Mouse (Mus musculus) testis, postnatal 10 days (tissue): ENCODE measurements around the gene Stxbp1.
"Not testable (repeated sequence)": the region's sequence is repeated elsewhere in the genome, so short reads cannot be mapped to it uniquely, and the experiment has no call there.

ENCODE experiments used
- DNase-seq: peaks from one replicate; pipeline ENCODE4 v3.0.0; 2021; ENCODE audit warnings: low spot score

The Stxbp1 gene

DNA sequence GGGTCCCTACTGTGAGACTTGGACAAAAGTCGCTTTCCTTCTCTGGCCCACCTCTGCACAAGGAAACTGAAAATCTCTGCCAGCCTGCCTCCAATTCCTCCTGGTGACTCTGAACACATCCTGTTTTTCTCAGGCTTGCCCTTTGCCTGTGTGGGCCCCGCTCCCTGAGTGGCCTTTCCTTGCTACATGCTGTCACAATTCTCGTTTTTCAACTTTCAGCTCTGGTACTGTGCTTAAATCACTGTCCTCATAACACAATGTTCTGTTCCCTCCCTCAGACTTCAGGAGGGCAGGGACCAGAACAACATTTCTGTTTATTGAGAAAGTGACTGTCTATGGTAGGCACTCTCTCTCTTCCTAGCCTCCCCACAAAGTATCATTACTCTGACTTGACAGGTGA, 27.0 kb upstream of the Stxbp1 start:
- no peak for DNase-seq

DNA sequence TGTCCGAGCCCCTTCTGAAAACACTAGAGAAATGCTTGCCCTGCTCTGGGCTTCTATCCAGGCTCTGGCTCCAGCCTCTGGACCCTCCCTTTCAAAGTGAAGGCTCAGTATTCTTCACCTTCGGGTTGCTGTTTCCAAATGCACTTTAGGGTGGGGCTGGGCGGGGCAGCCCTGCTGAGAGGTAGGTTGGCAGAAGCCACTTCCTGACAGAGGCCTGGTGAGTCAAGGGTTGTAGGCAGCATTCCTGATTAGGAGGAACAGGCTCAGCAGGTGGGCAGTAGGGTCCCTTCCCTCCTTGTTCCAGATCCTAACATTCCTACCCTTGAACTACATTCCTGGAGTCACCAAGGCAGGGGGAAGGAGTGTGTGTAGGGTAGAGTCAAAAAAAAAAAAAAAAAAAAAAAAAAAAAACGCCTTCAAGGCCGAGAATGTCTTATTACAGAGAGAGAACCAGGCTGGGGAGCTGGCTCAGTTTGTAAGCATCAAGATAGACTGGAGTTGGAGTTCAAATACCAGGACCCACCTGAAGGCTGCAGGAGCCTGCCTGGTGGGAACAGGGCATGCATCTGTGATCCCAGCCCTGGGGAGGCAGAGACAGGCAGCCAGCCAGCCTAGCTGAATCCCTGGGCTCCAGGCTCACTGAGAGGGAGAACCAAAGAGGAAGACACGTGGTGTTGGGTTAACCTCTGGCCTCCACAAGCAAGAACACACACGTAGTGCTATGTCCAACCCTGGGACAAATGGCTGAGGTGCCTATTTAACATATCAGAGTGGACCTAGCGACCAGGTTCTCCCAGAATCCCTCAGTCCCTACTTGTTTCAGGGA, 23.4 kb upstream of the Stxbp1 start:
- DNase-seq, result no peak

DNA sequence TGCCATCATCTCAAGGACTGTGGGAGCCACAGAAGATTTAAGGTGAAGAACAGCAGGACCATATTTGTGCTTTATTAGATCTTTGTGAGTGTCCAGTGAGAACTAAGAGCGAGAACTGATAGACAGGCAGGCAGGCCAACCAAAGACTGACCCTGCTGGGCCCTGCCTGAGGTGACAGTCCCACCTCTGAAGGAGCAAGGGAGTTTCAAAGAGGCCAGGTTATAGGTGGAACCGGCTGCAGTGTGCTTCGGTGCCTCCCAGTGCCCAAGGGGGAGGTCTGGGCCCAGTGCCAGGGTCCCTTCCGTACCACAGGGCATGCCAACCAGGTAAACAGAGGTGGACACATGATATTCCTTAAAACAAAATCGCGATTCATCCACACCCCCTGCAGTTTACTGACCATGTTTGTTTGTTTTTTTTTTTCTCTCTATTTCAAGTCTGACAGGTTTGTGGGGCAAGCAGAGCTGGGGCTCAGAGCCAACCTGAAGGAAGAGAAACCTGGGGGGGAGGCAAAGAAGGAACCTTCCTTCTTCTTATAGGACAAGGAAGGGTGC, 22.8 kb upstream of the Stxbp1 start:
- peak; percentile 55 for DNase-seq

- no peak for DNase-seq
Observed at GRCm38 (mm10) chr2:32867354-32867753, 20.3 kb upstream of the Stxbp1 start.

DNA sequence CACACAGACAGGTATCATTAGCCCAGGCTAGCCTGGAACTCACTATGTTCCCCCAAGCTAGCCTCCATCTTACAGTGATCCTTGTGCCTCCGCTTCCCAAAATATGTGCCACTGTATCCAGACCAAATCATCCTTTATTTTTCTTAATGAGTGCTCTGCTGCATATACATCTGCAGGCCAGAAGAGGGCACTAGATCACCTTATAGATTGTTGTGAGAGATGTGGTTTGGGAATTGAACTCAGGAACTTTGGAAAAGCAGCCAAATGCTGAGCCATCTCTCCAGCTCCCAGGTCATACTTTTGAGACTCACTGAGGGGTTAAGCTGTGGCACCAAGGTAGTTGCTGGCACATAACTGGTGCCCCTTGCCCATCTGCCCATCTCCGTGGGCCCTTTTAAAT, 17.7 kb upstream of the Stxbp1 start:
- DNase-seq, result no peak

DNA sequence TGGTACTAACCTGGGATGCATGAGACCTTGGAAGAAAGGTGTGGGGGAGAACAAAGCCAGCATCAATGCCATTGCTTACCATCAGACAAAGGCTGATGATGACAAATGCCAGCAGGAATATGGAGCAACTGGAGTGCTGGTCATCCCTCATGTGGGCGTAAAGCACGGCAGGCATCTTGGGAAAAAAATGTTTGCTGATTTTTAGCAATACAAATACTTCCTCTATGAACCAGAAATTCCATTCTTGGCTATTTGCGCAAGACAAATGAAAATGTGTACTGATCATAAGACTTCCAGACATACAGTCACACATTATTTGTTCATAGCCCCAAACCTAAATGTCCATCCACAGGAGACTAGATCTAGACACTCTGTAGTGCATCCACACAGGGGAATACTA, 16.3 kb upstream of the Stxbp1 start:
- DNase-seq, result no peak

DNA sequence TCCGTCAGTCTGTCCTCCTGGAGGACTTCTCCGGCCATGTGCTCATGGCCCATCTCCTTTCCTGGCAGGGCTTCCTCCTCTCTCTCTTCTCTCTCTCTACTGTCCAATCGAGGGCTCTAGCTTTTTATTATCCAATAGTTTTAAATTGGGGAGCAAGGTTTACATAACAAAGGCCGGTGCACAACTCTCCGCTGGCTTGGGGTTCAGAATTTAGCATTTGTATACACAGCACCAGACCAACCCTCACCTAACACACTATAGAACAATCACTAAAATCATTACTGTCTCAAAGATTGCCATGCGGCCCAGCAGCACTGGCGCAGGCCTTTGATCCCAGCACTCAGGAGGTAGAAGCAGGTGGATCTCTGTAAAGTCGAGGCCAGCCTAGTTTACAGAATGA, 13.8 kb upstream of the Stxbp1 start:
- no peak for DNase-seq

DNA sequence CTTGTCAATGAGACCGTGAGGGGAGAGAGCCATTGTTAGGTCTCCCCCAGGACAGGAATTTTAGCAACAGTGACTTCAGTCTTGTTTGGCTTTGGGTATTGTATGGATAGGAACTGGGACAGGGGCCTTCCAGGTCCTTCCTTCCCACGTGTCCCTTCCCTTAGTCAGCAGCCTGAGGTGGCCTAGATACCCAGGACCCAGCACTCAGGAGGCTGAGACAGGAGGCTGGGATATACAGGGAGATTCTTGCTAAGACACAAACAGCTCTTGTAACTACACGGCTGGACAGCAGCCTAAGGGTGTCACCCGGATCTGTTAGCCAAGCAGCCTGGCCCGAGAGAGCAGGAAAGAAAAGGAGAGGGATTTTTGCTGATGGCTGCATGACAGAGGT, 12.6 kb upstream of the Stxbp1 start:
- DNase-seq, result no peak

GRCm38 (mm10) chr2:32859010-32859621, 12.1 kb upstream of the Stxbp1 start:
- DNase-seq, result peak; percentile 85

DNA sequence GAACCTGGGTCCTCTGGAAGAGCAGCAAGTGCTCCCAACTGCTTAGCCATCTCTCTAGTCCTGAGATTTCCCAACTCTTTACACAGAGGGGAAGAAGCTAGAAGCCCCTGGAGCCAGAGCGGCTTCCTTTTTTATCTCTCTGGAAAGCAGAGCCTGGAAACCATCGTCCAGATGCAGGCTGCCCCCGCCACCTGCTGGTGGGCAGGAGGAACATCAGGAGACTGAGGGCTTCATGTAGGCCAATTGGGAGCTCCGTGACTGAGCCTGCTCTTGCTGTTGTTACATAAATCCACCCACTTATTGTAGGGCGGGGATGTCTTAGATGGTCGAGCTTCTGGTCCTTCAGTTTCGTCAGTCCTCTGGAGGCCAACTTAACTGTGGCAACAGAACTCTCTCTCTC, 10.5 kb upstream of the Stxbp1 start:
- DNase-seq, result peak; percentile 89

- DNase-seq, result no peak
Observed at GRCm38 (mm10) chr2:32855790-32856465, 8.9 kb upstream of the Stxbp1 start.

DNA sequence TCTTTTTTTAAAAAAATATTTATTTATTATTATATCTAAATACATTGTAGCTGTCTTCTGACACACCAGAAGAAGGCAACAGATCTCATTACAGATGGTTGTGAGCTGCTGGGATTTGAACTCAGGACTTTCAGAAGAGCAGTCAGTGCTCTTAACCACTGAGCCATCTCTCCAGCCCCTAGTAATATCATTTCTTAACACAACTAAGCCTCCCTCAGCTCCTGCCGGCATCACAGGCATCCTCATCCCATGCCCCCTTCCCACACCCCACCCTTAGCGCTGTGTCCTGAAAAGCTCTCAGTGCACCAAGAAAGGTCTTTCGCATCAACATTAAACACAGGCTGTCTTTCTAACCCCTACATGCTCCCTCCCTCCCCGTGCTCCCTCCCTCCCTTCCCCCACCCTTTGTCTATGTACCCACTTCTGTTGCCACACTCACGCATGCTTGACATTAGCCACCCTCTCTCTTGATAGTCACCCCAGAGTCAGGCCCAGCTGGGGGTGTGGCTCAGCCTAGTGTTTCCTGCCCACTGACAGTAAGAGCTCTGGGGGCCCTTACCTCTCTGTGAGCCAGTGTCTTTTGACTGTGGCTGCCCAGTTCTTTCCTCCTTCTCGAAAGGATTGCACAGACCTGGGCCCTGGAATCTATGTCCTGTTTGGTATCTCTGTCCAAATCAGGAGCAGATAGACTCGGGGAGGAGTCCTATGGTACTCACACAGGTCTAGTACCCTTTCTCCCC, 8.2 kb upstream of the Stxbp1 start:
- DNase-seq, result no peak

DNA sequence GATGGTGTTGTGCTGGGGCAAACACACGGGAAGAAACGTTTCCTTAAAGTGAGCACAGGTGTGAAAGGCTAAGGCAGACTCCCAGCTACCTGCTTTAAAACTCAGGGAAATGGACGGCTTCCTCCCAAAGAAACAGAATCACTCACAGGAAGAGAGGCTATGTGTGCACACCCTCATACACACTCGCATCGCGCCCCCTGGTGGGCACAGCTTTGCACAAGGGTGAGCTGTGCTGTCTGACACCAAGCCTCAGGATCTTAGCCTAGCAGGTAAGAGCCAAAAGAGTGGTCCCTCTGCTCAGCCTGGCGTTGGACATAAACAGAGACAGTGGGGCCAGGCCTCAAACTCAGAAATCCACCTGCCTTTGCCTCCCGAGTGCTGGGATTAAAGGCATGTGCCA, 7.2 kb upstream of the Stxbp1 start:
- DNase-seq, result peak; percentile 97

GRCm38 (mm10) chr2:32853716-32854115, 6.7 kb upstream of the Stxbp1 start:
- not testable (repeated sequence) for DNase-seq

DNA sequence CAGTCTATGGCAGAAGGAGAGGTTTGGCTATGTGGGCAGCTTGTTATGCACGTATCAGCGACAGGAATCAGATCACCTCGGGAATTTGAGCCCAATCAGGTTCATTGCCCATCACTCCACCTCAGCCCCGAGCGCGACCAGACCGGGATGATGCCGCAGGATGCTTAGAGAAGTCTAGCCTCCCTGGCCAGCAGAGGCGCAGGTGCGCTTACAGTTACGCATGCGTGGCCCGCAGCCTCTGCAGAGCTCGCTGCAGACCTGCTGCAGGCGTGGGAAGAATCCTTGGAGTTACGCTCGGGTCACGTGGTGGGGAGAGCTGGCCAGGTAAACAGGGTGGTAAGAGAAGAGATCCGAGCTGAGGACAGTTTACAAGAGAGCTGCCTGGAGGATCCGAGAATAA, 5.1 kb upstream of the Stxbp1 start:
- DNase-seq, result peak; percentile 64

DNA sequence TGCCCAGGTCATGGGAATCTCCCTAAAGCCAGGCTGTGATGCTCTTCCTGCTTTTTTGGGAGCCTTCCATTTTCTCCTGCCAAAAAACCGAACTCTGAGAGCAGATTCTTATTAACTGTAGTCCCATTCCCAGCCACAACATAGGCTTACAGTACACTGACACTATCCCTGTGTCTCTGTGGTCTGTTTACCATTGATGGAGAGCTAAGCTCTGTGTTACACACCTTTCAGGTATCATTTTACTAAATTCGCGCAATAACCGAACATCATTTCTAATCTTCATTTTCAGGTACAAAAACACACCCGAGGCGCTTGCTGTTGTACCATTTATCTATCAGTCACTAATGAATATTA, 400 bp upstream of the Stxbp1 start:
- DNase-seq, result no peak

- peak; percentile 76 for DNase-seq
Observed at GRCm38 (mm10) chr2:32846101-32846804, 792 bp downstream of the Stxbp1 start.

GRCm38 (mm10) chr2:32845572-32846100, 1.4 kb downstream of the Stxbp1 start:
- no peak for DNase-seq

DNA sequence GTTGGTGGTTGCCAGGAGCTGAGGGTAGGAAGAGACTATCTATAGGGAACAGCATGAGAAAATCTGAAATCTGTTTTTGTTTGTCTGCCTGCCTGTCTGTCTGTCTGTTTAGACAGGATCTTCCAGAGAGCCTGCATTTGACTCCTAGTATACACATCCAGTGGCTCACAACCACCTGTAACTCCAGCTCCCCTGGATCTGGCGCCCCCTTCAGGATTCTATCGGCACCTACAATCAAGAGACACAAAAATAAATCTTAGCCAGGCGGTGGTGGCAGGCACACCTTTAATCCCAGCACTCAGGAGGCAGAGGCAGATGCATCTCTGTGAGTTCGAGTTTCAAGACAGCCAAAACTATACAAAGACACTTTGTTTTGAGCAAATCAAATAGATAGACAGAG, 4.5 kb downstream of the Stxbp1 start:
- no peak for DNase-seq

DNA sequence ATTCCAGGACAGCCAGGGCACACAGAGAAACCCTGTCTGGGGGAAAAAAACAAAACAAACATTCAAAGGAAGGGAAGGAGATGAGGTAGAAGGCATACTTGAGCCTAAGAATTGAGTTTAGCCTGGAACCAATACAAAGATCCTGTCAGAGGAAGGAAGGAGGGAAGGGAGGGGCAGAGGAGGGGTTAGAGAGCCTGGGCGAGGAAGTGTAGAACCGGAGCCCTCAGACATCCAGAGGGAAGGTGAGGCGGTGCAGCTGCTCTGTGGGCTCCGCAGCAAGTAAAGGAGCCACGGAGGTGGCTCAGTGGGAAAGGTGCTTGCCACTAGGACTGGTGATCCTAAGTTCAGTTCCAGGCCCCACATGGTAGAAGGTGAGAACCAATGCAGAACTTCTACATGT, 5.9 kb downstream of the Stxbp1 start:
- no peak for DNase-seq

GRCm38 (mm10) chr2:32839261-32839660, 7.8 kb downstream of the Stxbp1 start:
- DNase-seq, result no peak
